Mouse (Mus musculus) testis, postnatal 14 days (tissue): Measurements from ENCODE around the gene Kcna2.

Source experiments
- DNase-seq: peaks from one replicate; pipeline ENCODE4 v3.0.0; 2021; ENCODE audit warnings: low spot score

Kcna2 gene

DNA sequence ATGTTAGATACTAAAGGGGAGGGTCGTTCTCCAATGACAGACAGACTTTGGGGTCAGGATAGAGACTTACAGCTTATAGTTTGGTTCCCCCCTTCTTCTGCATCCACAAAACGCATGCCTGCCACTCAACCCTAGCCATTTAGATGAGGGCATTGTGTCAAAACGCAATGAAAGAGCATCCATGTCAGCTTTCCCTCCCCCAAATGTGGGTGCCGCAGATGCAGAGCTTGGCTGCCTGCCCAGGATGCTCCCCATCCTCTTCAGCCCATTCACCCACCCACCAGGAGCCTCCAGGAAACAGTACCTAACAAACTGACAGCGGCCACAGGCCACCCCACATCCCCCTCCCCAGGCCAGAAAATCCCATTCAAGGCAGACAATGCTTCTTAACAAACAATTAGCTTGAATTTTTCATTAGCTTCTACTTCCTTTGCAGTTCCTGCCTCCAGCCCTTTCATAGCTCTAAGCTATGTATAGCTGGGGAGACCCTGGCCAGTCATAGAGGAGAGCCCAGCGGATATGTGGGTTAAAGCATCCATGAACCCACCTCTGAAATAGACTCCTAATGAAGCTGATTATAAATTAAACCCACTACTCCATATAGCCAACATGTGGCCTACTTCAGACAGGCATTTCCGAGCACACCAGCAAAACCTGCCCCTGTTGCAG lies 50.1 kb downstream of the Kcna2 start:
- DNase-seq, result no peak

DNA sequence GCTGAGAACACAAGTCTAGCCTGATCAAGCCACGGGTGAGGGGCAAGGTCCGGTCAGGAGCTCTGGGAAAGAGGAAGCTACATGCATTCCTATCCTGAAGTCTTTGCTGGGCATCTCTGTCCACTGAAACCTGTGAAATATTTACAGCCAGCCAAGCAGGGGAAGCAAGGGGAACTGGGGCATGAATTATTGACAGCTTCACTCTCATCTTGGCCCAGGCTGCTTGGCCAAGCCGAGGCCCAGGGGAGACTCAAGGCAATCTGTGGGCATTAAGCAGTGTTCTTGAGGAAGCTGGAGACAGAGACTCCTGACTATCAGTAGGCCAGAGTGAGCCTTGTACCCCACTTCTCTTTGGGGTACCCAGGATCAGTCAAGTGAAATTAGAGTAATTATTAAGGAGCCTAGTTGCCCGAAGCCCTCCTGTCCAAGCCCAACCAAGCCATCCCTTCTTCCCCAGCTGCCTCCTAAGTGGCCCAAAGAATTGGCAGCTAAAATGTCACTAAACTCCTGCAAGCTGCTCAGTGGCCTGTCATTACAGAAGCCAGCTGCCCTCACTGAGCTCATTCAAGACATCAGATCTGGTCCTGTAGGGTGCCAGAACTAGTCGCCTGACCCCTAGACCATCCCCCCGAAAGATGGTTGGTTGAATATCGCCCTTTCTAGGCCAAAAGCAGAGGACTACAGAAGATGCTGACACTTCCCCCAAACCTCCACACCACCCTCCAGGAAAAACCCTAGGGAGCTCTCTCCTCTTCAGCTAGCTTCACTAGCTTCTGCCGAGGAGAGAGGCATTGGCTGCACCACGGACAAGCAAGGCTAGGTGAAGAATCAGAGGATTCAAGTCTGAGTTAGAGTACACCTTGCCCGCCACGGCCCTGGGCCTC lies 53.1 kb downstream of the Kcna2 start:
- DNase-seq, result no peak

DNA sequence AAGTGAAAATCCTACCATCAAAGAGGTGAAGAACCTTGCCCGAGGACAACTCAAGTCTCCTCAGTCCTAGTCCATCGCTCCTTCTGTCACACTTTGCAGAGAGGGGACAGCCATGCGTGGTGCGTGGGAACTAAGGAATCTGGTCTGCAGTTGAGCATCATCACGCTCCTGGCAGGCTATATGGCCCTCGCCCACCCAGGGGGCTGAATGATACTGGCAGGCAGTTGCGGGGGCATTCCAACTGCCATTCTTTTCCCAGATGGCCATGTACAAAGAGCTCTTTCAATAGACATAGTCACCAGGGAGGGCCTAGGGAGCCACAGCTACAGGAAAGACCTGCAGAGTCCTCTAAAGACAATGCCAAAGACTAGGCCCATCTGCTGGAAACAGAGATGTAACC lies 57.9 kb downstream of the Kcna2 start:
- DNase-seq, result no peak

DNA sequence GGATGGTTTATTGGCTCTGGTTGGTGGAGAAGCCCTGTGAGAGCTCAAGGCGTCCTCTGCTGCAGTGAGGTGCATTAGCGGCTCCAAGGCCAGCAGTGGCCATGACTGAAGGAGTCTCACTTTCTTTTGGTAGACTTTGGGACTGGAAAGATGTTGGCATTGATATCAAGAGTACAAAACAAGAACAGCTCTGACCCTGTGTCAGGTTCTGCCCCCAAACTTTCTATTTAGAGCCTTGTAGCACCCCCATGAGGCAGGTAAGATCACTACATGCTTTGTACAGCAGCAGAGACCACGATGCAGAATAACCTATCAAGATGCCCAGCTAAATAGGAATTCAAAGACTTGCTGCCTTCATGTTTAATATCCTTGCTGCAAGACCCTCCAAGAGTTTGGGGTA lies 58.5 kb downstream of the Kcna2 start:
- DNase-seq, result no peak

DNA sequence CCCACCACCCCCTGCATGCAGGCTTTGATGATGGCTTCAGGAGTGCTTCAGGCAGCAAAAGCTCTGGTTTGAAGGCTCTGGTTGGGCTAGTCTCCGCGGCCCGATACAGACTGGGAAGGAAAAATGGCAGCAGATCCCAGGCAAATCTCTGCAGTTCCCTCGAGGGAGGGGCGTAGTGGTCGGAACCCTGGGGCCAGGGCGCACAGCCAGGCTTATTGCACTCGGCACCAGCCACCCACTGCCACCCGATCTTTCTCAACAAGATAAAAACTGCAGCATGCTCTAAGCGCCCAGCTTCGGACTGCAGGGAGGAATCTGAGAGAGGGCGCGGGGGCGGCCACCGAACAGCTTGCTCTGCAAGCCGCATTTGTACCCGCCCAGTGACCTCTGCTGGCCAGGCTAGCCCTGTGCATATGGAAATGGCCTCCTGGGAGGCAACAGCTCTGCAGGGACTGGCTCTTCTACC lies 58.9 kb downstream of the Kcna2 start:
- no peak for DNase-seq

DNA sequence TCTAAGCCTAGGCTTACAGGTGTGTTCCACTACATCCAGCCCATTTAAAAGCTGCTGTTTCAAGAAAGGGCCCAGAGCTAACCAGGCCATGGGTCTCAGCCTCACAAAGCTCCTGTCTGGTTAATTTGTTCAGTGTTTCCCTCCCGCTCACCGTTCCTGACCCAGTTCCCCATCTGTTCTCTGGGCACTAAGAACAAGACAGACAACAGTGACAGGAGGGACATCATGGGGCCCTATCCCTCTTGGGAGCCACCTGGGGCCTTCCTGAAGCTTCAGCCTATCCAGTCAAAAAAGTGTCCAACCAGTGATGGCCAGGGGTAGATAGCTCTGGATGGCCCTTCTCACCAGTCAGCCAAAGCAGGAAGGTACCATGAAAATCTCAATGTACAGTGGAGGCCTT lies 61.8 kb downstream of the Kcna2 start:
- DNase-seq, result no peak
